Mouse (Mus musculus): ENCODE results near the gene Olfr110. TPM values are rescaled to one million over a fixed set of nuclear protein-coding genes. Genes with fewer than 3 reads are reported as not detected.
"Not testable (repeated sequence)": the region's sequence is repeated elsewhere in the genome, so short reads cannot be mapped to it uniquely, and the experiment has no call there.

The Olfr110 gene
- 0.59 and 1.5 TPM in 2 replicates for polyA plus RNA-seq (2011; ENCODE audit: insufficient read depth, insufficient read length, low replicate concordance, missing spikeins)

DNA sequence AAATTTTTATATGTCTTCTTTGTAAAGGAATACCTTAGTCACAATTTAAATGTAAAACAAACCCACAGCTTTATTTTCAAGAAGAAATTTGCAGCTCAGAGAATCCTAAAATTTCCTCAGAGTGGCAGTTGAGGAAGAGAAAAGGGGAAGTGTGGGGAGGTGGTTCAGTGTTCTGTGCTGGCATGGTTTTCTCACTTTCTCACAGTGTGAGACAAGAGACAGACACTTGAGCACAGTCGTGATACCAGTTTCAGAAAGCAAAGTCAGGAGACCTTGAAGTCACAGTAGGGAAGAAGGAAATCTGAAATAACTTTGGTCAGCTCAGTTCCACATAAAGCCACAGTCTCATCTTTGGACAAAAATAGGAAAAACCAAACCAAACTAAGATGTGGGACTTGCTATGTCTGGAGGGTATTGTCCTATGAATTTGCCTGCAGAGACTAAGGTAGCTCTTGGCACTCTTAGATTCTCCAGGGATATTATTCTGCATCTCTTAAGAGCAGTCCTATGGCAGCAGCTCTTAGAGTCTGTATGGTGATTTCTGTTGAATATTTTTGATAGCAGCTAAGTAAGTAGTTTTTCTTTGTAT, at the start of gene Olfr110:
Olfr110 (plus strand) TSS at position 539 of the 589 bp plus-strand sequence.
- 6% methylated on average over 1 of the region's 1 CpGs for WGBS
- TF ChIP-seq POLR2A (IDR thresholded peaks at IDR 0.05; ENCODE audit: borderline replicate concordance, control insufficient read depth, low read depth, low read length) = no peak
- no peak for TF ChIP-seq CTCF (IDR thresholded peaks at IDR 0.05; ENCODE audit: control insufficient read depth, insufficient read depth, low read length)
- Histone ChIP-seq H3K27ac (ENCODE audit: control insufficient read depth, insufficient read depth, low read depth, low read length, poor library complexity) (no peak within 1 kb of the TSS), H3K4me1 (ENCODE audit: control insufficient read depth, insufficient read depth, low read length) (no peaks in the 10 kb centered on the region), H3K4me3 (replicated peaks; ENCODE audit: control insufficient read depth, low read depth, low read length) (no peak within 1 kb of the TSS)

DNA sequence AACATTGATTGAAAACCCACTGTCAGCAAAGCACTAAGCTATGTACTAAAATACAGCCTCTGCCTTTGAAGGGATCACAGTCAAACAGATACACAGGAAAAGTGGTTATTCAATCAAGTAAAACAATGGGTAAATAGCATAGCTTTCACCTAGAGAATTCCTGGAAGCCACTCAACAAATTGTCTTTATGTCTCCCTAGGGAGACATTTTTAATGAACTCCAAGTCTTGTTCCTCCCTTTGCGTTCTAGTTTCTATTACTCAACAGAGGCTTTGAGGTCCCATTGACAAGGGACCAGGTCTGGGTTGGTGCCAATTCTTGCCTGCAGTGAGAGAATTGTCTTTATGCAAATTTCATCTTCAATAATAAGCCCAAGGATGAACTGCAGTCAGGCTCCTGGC, 47.1 kb upstream of the Olfr110 start, which contains the start of gene Olfr108:
Olfr108 (plus strand) TSS at position 301 of the 400 bp plus-strand sequence.
- TF ChIP-seq CTCF (IDR thresholded peaks at IDR 0.05; ENCODE audit: control insufficient read depth, insufficient read depth, low read length) (no peak), POLR2A (IDR thresholded peaks at IDR 0.05; ENCODE audit: borderline replicate concordance, control insufficient read depth, low read depth, low read length) (no peak)
- 74% methylated on average over 1 of the region's 1 CpGs for WGBS
- no peak within 1 kb of the TSS for H3K27ac ChIP-seq (ENCODE audit: control insufficient read depth, insufficient read depth, low read depth, low read length, poor library complexity)
- H3K4me3 ChIP-seq (replicated peaks; ENCODE audit: control insufficient read depth, low read depth, low read length) = no peak within 1 kb of the TSS
- H3K4me1 ChIP-seq (ENCODE audit: control insufficient read depth, insufficient read depth, low read length) = no peaks in the 10 kb centered on the region

DNA sequence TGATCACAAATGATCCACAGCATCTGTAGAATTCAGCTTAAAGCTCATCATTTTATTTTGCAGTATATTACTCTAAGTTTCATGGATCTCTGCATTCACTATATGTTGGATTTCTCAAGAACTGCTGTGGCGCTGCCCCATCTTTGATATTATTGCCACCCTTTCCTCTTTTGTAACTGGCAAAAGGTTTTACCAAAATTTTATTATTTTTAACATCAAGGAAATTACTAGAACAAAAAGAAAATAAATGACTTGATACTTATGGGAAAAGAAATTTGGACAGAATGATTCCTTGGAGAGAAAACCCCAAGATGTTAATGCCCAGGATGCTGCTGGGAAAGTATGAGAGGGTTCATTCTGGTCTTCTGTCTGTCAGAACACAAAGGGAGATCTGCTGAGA, 33.7 kb upstream of the Olfr110 start, which contains the start of gene Olfr109:
Olfr109 (plus strand) TSS at position 301 of the 400 bp plus-strand sequence.
- WGBS = 83% methylated on average over 1 of the region's 1 CpGs
- no peak for TF ChIP-seq POLR2A (IDR thresholded peaks at IDR 0.05; ENCODE audit: borderline replicate concordance, control insufficient read depth, low read depth, low read length)

DNA sequence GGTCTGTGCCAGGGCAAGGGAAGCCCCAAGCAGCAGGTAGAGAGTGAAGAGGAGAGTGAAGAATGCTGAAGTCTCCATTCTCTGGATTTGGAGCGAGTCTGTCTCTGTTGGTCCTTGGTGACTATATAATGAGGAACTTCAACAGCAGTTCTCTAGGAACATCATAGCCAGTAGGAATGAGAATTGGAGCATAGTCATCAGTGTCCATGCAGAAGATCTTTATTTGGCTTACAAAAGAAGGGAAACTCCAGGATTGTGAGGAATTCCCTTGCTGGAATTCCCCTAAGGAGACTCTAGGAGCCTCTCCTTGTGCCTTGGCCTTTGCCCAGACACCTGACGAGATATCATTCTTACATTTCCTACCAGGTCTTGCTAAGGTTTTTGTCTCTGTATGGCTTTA, 8.8 kb upstream of the Olfr110 start, which contains the start of gene H2-M2:
H2-M2 (minus strand) TSS at position 101 of the 400 bp plus-strand sequence.
- WGBS = 75% methylated on average over 2 of the region's 2 CpGs
- TF ChIP-seq POLR2A (IDR thresholded peaks at IDR 0.05; ENCODE audit: borderline replicate concordance, control insufficient read depth, low read depth, low read length) (no peak), CTCF (IDR thresholded peaks at IDR 0.05; ENCODE audit: control insufficient read depth, insufficient read depth, low read length) (no peak)
- Histone ChIP-seq H3K4me1 (ENCODE audit: control insufficient read depth, insufficient read depth, low read length) (no peaks in the 10 kb centered on the region), H3K4me3 (replicated peaks; ENCODE audit: control insufficient read depth, low read depth, low read length) (no peak within 1 kb of the TSS), H3K27ac (ENCODE audit: control insufficient read depth, insufficient read depth, low read depth, low read length, poor library complexity) (no peak within 1 kb of the TSS)

More for the DNA sequence above, 33.7 kb upstream of the Olfr110 start, which contains the start of gene Olfr109:
- H3K4me3 ChIP-seq (replicated peaks; ENCODE audit: control insufficient read depth, low read depth, low read length) = no peak within 1 kb of the TSS
- H3K4me1 ChIP-seq (ENCODE audit: control insufficient read depth, insufficient read depth, low read length) = no peaks in the 10 kb centered on the region
- no peak within 1 kb of the TSS for H3K27ac ChIP-seq (ENCODE audit: control insufficient read depth, insufficient read depth, low read depth, low read length, poor library complexity)

DNA sequence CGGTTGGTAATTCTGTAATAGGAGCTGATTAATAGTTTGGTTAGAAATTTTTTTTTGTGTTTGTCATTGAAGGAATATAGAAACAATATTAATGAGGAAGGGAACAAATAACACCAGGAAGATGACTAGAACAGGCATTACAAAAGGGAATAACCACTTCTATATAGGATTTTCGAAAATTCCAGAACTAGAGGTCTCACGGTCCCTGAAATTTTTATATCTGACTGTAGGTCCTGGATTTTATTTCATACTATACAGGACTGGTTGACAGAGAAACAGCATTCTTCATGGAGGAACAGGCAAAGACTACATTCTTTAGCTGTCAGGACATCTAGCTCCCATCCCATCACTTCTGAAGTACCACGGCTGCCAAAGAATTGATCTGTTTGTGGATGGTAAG, 15.5 kb downstream of the Olfr110 start, which contains the start of gene Olfr111:
Olfr111 (plus strand) TSS at position 301 of the 400 bp plus-strand sequence.
- 82% methylated on average over 4 of the region's 4 CpGs for WGBS
- no peak for TF ChIP-seq POLR2A (IDR thresholded peaks at IDR 0.05; ENCODE audit: borderline replicate concordance, control insufficient read depth, low read depth, low read length)
- no peak for TF ChIP-seq CTCF (IDR thresholded peaks at IDR 0.05; ENCODE audit: control insufficient read depth, insufficient read depth, low read length)

DNA sequence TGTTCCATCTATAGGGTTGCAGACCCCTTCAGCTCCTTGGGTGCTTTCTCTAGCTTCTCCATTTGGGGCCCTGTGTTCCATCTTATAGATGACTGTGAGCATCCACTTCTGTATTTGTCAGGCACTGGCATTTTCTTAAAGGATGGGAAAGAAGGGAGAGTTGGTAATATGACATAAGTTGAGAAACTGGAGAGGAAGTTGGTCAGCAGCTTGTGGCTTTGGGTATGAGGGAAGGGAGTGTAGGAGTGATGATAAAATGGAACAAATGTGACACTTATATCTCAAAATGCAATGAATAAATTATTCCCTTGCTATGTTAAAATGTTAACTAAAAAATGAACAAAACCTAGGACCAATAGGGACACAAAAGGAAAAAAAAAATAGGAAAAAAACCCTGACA, 32.3 kb downstream of the Olfr110 start:
- not testable (repeated sequence) for H3K4me1 ChIP-seq (ENCODE audit: control insufficient read depth, insufficient read depth, low read length); H3K4me3 ChIP-seq (replicated peaks; ENCODE audit: control insufficient read depth, low read depth, low read length); H3K27ac ChIP-seq (ENCODE audit: control insufficient read depth, insufficient read depth, low read depth, low read length, poor library complexity)

More for the DNA sequence above, 15.5 kb downstream of the Olfr110 start, which contains the start of gene Olfr111:
- H3K4me1 ChIP-seq (ENCODE audit: control insufficient read depth, insufficient read depth, low read length) = no peaks in the 10 kb centered on the region
- H3K4me3 ChIP-seq (replicated peaks; ENCODE audit: control insufficient read depth, low read depth, low read length) = no peak within 1 kb of the TSS
- H3K27ac ChIP-seq (ENCODE audit: control insufficient read depth, insufficient read depth, low read depth, low read length, poor library complexity) = no peak within 1 kb of the TSS

DNA sequence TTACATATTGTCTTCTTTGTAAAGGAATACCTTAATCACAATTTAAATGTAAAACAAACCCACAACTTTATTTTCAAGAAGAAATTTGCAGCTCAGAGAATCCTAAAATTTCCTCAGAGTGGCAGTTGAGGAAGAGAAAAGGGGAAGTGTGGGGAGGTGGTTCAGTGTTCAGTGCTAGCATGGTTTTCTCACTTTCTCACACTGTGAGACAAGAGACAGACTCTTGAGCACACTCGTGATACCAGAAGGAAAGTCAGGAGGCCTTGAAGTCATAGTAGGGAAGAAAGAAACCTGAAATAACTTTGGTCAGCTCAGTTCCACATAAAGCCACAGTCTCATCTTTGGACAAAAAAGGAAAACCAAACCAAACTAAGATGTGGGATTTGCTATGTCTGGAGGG, 33.2 kb downstream of the Olfr110 start:
- not testable (repeated sequence) for H3K27ac ChIP-seq (ENCODE audit: control insufficient read depth, insufficient read depth, low read depth, low read length, poor library complexity); H3K4me3 ChIP-seq (replicated peaks; ENCODE audit: control insufficient read depth, low read depth, low read length)

DNA sequence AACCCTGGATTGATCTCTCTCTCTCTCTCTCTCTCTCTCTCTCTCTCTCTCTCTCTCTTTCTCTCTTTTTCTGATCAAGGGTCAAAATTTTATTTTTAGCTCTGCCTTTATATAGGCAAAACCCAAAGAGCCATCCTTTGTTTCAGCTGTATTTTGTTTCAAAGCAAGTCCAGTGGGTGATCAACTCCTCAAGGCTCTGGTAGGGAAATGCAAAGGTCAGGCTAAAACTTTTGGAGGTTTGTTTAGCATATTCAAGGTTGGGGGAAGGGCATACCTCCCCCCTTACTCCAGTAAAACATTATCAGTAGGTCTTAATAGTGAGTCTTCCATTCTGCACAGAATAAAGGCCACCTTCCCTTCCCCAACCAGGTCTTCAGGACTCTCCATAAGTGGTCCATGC, 42.9 kb downstream of the Olfr110 start:
- Histone ChIP-seq H3K4me1 (ENCODE audit: control insufficient read depth, insufficient read depth, low read length) (no peaks in the 10 kb centered on the region), H3K4me3 (replicated peaks; ENCODE audit: control insufficient read depth, low read depth, low read length) (no peak overlapping the region), H3K27ac (ENCODE audit: control insufficient read depth, insufficient read depth, low read depth, low read length, poor library complexity) (no peak overlapping the region)
- TF ChIP-seq CTCF (IDR thresholded peaks at IDR 0.05; ENCODE audit: control insufficient read depth, insufficient read depth, low read length) = no peak
- TF ChIP-seq POLR2A (IDR thresholded peaks at IDR 0.05; ENCODE audit: borderline replicate concordance, control insufficient read depth, low read depth, low read length) = no peak

More for the DNA sequence above, 33.2 kb downstream of the Olfr110 start:
- WGBS = 3% methylated on average over 1 of the region's 1 CpGs
- not testable (repeated sequence) for H3K4me1 ChIP-seq (ENCODE audit: control insufficient read depth, insufficient read depth, low read length)

DNA sequence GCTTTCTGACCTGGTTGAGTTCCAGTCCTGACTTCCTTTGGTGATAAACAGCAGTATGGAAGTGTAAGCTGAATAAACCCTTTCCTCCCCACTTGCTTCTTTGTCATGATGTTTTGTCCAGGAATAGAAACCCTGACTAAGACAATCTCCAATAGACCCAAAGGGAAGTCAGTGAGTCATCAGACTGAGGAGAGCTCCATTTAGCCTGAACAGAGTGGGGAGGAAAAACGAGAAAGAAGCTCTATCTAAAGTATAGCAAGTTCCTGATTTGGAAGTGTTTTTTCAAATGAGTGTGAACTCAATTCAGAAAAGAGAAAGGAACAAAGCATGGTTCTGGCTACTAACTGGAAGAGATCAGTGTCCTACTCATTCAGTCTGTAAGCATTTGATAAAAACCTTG, 46.1 kb downstream of the Olfr110 start:
- H3K4me1 ChIP-seq (ENCODE audit: control insufficient read depth, insufficient read depth, low read length); H3K4me3 ChIP-seq (replicated peaks; ENCODE audit: control insufficient read depth, low read depth, low read length); H3K27ac ChIP-seq (ENCODE audit: control insufficient read depth, insufficient read depth, low read depth, low read length, poor library complexity): not testable (repeated sequence)
- WGBS = 8% methylated on average over 1 of the region's 1 CpGs

Data from bone marrow, adult 2 months (tissue).